Mouse (Mus musculus): Measurements from ENCODE around the gene Batf. TPM values are rescaled to one million over a fixed set of nuclear protein-coding genes. Genes with fewer than 3 reads are reported as not detected.

Batf gene
- polyA plus RNA-seq, 1 experiment from 2014 or later = 2.5 TPM

DNA sequence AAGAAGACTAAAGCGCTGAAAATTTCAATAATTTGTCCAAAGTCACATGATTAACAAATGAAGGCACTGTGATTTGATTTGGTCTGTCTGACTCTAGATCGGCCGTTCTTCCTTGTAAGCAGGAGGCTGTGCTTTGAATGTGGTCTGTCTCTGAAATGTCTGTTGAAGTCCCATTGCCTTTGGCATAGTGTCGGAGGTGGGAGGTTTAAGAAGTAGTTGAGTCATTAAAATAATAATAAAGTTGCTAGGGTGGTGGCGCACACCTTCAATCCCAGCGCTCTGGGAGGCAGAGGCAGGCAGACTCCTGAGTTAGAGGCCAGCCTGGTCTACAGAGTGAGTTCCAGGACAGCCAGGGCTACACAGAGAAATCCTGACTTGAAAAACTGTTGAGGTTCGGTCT lies 19.4 kb upstream of the Batf start:
- Histone ChIP-seq H3K4me3 (ENCODE audit: low read depth, low read length) (no peak overlapping the region), H3K4me2 (ENCODE audit: low read depth, low read length) (no peak overlapping the region), H3K9me3 (replicated peaks; ENCODE audit: control insufficient read depth, low read length) (no peaks in the 10 kb centered on the region), H3K4me1 (ENCODE audit: control insufficient read depth, insufficient read depth, low read length) (no peaks in the 10 kb centered on the region), H3K27ac (replicated peaks; ENCODE audit: low read depth, low read length) (no peak overlapping the region), H3K9ac (replicated peaks; ENCODE audit: low read length) (no peak overlapping the region), H3K27me3 (ENCODE audit: control insufficient read depth, insufficient read depth, low read length) (no peaks in the 10 kb centered on the region), H3K36me3 (replicated peaks; ENCODE audit: control insufficient read depth, insufficient read depth, low read depth, low read length) (no peaks in the 10 kb centered on the region)
- WGBS = 90% methylated on average over 7 of the region's 7 CpGs
- ATAC-seq (replicated peaks; ENCODE audit: insufficient number of reproducible peaks, low FRiP score, low TSS enrichment, low read depth) (no peak), DNase-seq (ENCODE audit: low spot score) (no peak)

DNA sequence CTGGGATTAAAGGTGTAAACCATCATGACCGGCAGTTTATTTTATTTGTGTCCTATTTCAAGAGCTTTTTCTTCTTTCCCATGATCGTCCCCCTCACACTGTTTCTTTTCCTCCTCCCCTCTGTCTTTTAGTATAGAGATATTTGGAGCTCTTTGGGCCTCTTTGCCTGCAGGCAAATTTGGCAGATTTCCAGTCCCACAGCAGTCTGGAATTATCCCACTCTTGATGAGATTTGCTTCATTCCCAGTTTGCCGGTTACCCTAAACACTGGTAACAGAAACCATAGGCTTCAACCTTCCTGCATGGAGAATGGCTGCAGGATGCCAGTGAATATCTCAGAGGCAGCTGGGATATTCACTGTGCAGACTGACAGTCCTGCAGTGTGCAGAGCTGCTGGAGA lies 17.8 kb upstream of the Batf start:
- H3K4me2 ChIP-seq (ENCODE audit: low read depth, low read length) = no peak overlapping the region
- no peaks in the 10 kb centered on the region for H3K27me3 ChIP-seq (ENCODE audit: control insufficient read depth, insufficient read depth, low read length)
- no peaks in the 10 kb centered on the region for H3K9me3 ChIP-seq (replicated peaks; ENCODE audit: control insufficient read depth, low read length)
- H3K4me1 ChIP-seq (ENCODE audit: control insufficient read depth, insufficient read depth, low read length) = no peaks in the 10 kb centered on the region
- DNase-seq (ENCODE audit: low spot score) (no peak), ATAC-seq (replicated peaks; ENCODE audit: insufficient number of reproducible peaks, low FRiP score, low TSS enrichment, low read depth) (no peak)
- no peak overlapping the region for H3K4me3 ChIP-seq (ENCODE audit: low read depth, low read length)
- H3K27ac ChIP-seq (replicated peaks; ENCODE audit: low read depth, low read length) = no peak overlapping the region
- H3K36me3 ChIP-seq (replicated peaks; ENCODE audit: control insufficient read depth, insufficient read depth, low read depth, low read length) = no peaks in the 10 kb centered on the region
- WGBS = 55% methylated on average over 3 of the region's 3 CpGs
- H3K9ac ChIP-seq (replicated peaks; ENCODE audit: low read length) = no peak overlapping the region

DNA sequence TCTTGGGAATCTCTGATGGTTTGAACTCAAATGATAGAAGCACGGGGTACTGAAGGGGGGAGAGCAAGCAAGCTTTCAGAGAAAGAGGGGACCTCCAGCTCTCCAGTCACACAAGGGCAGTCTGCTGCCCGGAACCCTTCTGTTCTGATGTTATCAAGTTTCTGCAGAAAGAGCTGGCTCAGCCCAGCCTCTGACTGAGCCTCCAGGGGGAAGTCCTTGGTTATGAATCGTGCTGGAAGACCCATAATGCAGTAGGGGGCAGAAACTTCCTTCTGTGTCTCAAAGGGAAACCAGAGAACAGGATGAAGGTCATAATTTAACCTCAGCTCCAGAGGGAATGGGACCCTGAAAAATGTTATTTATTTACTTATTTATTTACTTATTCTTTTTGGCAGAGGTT lies 16.4 kb upstream of the Batf start:
- no peaks in the 10 kb centered on the region for H3K36me3 ChIP-seq (replicated peaks; ENCODE audit: control insufficient read depth, insufficient read depth, low read depth, low read length)
- H3K4me3 ChIP-seq (ENCODE audit: low read depth, low read length) = no peak overlapping the region
- WGBS = 62% methylated on average over 3 of the region's 3 CpGs
- H3K9me3 ChIP-seq (replicated peaks; ENCODE audit: control insufficient read depth, low read length) = no peaks in the 10 kb centered on the region
- H3K4me1 ChIP-seq (ENCODE audit: control insufficient read depth, insufficient read depth, low read length) = no peaks in the 10 kb centered on the region
- DNase-seq (ENCODE audit: low spot score) (no peak), ATAC-seq (replicated peaks; ENCODE audit: insufficient number of reproducible peaks, low FRiP score, low TSS enrichment, low read depth) (no peak)
- H3K27ac ChIP-seq (replicated peaks; ENCODE audit: low read depth, low read length) = no peak overlapping the region
- no peak overlapping the region for H3K9ac ChIP-seq (replicated peaks; ENCODE audit: low read length)
- no peaks in the 10 kb centered on the region for H3K27me3 ChIP-seq (ENCODE audit: control insufficient read depth, insufficient read depth, low read length)
- no peak overlapping the region for H3K4me2 ChIP-seq (ENCODE audit: low read depth, low read length)

GRCm38 (mm10) chr12:85673914-85674313 lies 12.6 kb upstream of the Batf start:
- H3K4me3 ChIP-seq (ENCODE audit: low read depth, low read length) = no peak overlapping the region
- ATAC-seq (replicated peaks; ENCODE audit: insufficient number of reproducible peaks, low FRiP score, low TSS enrichment, low read depth) = no peak
- 90% methylated on average over 8 of the region's 8 CpGs for WGBS
- H3K4me1 ChIP-seq (ENCODE audit: control insufficient read depth, insufficient read depth, low read length) = no peaks in the 10 kb centered on the region
- no peaks in the 10 kb centered on the region for H3K36me3 ChIP-seq (replicated peaks; ENCODE audit: control insufficient read depth, insufficient read depth, low read depth, low read length)
- no peaks in the 10 kb centered on the region for H3K9me3 ChIP-seq (replicated peaks; ENCODE audit: control insufficient read depth, low read length)
- no peak overlapping the region for H3K9ac ChIP-seq (replicated peaks; ENCODE audit: low read length)
- no peak overlapping the region for H3K4me2 ChIP-seq (ENCODE audit: low read depth, low read length)
- no peak overlapping the region for H3K27ac ChIP-seq (replicated peaks; ENCODE audit: low read depth, low read length)
- no peak for DNase-seq (ENCODE audit: low spot score)
- H3K27me3 ChIP-seq (ENCODE audit: control insufficient read depth, insufficient read depth, low read length) = no peaks in the 10 kb centered on the region

DNA sequence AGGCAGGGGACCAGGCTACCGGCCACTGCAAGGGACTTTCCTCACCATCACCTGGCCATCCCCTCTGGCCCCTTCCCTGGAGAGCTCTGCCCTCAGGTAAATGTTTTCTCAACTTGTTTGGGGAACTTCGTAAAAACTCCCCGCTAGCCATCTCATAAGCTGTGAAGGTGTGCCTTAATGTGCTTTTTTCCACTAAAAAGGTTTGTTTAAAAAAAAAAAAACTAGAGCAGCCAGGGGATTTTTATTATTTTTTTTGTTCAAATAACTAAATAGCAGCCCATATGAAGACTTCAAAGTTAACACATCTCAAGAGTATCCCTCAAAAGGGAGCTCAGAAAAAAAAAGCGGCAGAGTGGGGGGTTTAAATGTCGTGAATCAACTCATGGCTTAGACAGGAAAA lies 7.4 kb upstream of the Batf start:
- DNase-seq (ENCODE audit: low spot score) = no peak
- no peaks in the 10 kb centered on the region for H3K27me3 ChIP-seq (ENCODE audit: control insufficient read depth, insufficient read depth, low read length)
- H3K36me3 ChIP-seq (replicated peaks; ENCODE audit: control insufficient read depth, insufficient read depth, low read depth, low read length) = no peaks in the 10 kb centered on the region
- H3K9me3 ChIP-seq (replicated peaks; ENCODE audit: control insufficient read depth, low read length) = no peaks in the 10 kb centered on the region
- no peak overlapping the region for H3K4me2 ChIP-seq (ENCODE audit: low read depth, low read length)
- no peaks in the 10 kb centered on the region for H3K4me1 ChIP-seq (ENCODE audit: control insufficient read depth, insufficient read depth, low read length)
- H3K27ac ChIP-seq (replicated peaks; ENCODE audit: low read depth, low read length) = no peak overlapping the region
- no peak overlapping the region for H3K9ac ChIP-seq (replicated peaks; ENCODE audit: low read length)
- no peak for ATAC-seq (replicated peaks; ENCODE audit: insufficient number of reproducible peaks, low FRiP score, low TSS enrichment, low read depth)
- H3K4me3 ChIP-seq (ENCODE audit: low read depth, low read length) = no peak overlapping the region
- 81% methylated on average over 5 of the region's 5 CpGs for WGBS

DNA sequence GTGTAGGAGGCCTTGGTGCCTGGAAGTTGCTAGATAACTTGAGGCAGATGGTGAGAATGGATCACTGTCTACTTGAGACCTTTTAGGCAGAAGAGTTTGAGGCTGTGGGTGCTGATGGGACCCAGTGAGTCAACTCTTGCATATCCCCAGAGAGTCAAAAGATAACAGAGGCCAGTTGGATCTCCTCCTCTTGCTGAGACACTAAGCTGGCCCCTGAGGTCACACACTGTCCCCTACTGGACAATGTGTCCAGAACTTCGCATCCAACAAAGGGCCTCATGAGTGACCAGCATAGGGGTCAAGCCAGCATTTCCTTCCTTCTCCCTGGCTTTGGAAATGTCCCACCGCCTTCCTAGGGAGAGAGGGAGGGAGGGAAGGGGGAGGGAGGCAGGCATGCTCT lies 6.7 kb upstream of the Batf start:
- Histone ChIP-seq H3K27ac (replicated peaks; ENCODE audit: low read depth, low read length) (no peak overlapping the region), H3K27me3 (ENCODE audit: control insufficient read depth, insufficient read depth, low read length) (no peaks in the 10 kb centered on the region), H3K4me1 (ENCODE audit: control insufficient read depth, insufficient read depth, low read length) (no peaks in the 10 kb centered on the region), H3K4me2 (ENCODE audit: low read depth, low read length) (no peak overlapping the region), H3K9ac (replicated peaks; ENCODE audit: low read length) (no peak overlapping the region), H3K36me3 (replicated peaks; ENCODE audit: control insufficient read depth, insufficient read depth, low read depth, low read length) (no peaks in the 10 kb centered on the region), H3K9me3 (replicated peaks; ENCODE audit: control insufficient read depth, low read length) (no peaks in the 10 kb centered on the region), H3K4me3 (ENCODE audit: low read depth, low read length) (no peak overlapping the region)
- WGBS = 41% methylated on average over 2 of the region's 2 CpGs
- ATAC-seq (replicated peaks; ENCODE audit: insufficient number of reproducible peaks, low FRiP score, low TSS enrichment, low read depth) (no peak), DNase-seq (ENCODE audit: low spot score) (no peak)

- WGBS = 49% methylated on average over 2 of the region's 2 CpGs
Measured at GRCm38 (mm10) chr12:85682328-85682727, 4.1 kb upstream of the Batf start.

DNA sequence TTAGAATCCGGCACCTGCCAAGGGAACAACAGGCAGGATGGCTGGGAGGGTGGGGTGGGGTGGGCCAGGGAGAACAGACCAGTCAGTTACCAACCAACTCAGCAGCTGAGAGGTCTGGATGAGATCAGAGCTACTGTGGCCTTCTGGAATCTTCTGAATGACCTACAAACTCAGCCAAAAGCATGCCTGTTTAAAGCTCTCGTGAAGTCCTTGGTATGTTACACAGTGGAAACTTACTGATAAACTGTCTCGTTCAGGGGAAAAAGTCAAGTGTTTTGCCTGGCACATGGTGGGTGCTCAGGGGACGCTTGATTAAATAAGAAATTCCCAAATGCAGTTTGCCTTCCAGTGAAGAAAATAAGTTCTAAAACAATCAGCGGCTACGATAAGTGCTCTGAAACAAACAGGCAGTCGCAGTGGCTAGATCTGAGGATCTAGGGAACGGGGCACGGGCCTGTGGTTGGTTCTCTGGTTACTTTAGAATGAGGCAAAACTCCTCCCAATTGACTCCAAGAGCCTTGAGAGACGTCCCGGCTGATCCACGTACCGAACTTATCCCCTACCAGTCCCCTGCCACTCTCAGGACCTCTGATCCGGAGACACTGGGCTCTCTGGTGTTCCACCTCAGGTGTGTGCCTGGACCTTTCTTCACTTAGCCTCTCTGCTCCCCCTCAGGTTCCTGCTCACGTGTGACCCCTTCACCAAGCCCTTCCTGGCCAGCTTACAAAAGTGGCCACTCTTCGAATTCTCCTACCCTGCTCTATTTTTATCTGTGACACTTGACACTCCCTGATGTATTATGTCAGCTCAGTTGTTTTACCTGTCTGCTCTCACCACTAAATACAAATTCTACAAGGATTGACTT lies 1.8 kb upstream of the Batf start:
- H3K36me3 ChIP-seq (replicated peaks; ENCODE audit: control insufficient read depth, insufficient read depth, low read depth, low read length) = no peaks in the 10 kb centered on the region
- no peaks in the 10 kb centered on the region for H3K4me1 ChIP-seq (ENCODE audit: control insufficient read depth, insufficient read depth, low read length)
- no peaks in the 10 kb centered on the region for H3K27me3 ChIP-seq (ENCODE audit: control insufficient read depth, insufficient read depth, low read length)
- DNase-seq (ENCODE audit: low spot score) (no peak), ATAC-seq (replicated peaks; ENCODE audit: insufficient number of reproducible peaks, low FRiP score, low TSS enrichment, low read depth) (no peak)
- no peak overlapping the region for H3K4me2 ChIP-seq (ENCODE audit: low read depth, low read length)
- H3K4me3 ChIP-seq (ENCODE audit: low read depth, low read length) = no peak overlapping the region
- 82% methylated on average over 16 of the region's 16 CpGs for WGBS
- no peaks in the 10 kb centered on the region for H3K9me3 ChIP-seq (replicated peaks; ENCODE audit: control insufficient read depth, low read length)
- H3K9ac ChIP-seq (replicated peaks; ENCODE audit: low read length) = no peak overlapping the region
- no peak overlapping the region for H3K27ac ChIP-seq (replicated peaks; ENCODE audit: low read depth, low read length)

More at GRCm38 (mm10) chr12:85682328-85682727, 4.1 kb upstream of the Batf start:
- Histone ChIP-seq H3K9me3 (replicated peaks; ENCODE audit: control insufficient read depth, low read length) (no peaks in the 10 kb centered on the region), H3K27me3 (ENCODE audit: control insufficient read depth, insufficient read depth, low read length) (no peaks in the 10 kb centered on the region), H3K36me3 (replicated peaks; ENCODE audit: control insufficient read depth, insufficient read depth, low read depth, low read length) (no peaks in the 10 kb centered on the region), H3K9ac (replicated peaks; ENCODE audit: low read length) (no peak overlapping the region), H3K4me2 (ENCODE audit: low read depth, low read length) (no peak overlapping the region), H3K27ac (replicated peaks; ENCODE audit: low read depth, low read length) (no peak overlapping the region), H3K4me3 (ENCODE audit: low read depth, low read length) (no peak overlapping the region), H3K4me1 (ENCODE audit: control insufficient read depth, insufficient read depth, low read length) (no peaks in the 10 kb centered on the region)
- DNase-seq (ENCODE audit: low spot score) = no peak
- ATAC-seq (replicated peaks; ENCODE audit: insufficient number of reproducible peaks, low FRiP score, low TSS enrichment, low read depth) = no peak

Data from embryonic facial prominence, embryonic 11.5 days (tissue).